Mouse (Mus musculus) ES-E14 (cell line): ENCODE data around the gene Col5a1.

Experiments used
- CHD2 ChIP-seq: IDR thresholded peaks from 2 replicates; pipeline ENCODE4 v1.6.1; 2014; ENCODE audit warnings: mild to moderate bottlenecking, low read depth, low read length, inconsistent platforms
- ZNF384 ChIP-seq: IDR thresholded peaks from 2 replicates; pipeline ENCODE4 v1.6.1; 2012; ENCODE audit warnings: low read depth, low read length, inconsistent platforms

DNA sequence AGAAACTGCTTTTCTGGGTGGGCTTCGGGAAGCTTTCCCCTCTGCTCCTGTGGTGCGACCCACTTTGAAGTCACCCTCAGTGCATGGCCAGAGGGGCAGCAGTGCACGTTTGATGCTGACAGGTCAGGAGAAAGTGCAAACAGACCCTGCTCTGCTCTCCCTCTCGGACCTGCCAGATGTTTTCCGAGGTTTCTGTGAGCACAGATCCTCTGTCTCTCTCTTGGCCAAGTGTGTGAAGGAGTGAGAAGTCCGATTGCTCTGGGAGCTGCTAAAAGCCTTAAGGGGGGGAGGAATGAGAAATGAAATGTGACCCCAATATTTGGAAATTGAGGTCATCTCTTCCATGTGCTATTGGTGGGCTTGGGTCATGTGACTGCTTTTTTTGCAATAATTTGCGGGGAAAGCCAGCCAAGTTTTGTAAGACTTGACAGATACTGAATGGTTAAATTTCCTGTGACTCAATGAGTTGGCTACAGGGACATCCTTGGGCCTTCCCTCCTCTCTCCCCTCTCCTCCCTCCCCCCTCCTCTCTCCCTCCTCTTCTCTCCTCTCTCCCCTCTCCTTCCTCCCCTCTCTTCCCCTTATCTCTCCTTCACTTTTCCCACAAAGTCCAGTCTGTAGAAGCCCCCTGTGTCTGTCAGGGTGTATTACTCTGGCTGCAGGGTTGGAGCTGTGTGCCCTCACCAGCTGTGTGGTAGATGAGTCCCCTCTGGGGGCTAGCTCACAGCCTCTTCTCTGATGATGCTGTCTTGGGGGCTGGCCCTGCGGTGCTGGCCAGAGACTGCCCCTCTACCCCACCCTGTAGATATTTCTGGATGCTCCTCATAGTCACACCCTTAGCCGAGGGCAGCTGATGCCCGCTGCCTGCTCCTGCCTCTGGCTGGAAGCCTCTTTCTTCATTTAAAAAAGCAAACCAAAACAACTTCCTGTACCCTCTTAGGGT, 2.6 kb downstream of the Col5a1 start:
- TF ChIP-seq CHD2 (no peak), ZNF384 (no peak)
